Mouse (Mus musculus): Measurements from ENCODE around the gene Apobec4. TPM values are rescaled to one million over a fixed set of nuclear protein-coding genes. Genes with fewer than 3 reads are reported as not detected.

The Apobec4 gene
- polyA plus RNA-seq, 1 experiment, result not detected

DNA sequence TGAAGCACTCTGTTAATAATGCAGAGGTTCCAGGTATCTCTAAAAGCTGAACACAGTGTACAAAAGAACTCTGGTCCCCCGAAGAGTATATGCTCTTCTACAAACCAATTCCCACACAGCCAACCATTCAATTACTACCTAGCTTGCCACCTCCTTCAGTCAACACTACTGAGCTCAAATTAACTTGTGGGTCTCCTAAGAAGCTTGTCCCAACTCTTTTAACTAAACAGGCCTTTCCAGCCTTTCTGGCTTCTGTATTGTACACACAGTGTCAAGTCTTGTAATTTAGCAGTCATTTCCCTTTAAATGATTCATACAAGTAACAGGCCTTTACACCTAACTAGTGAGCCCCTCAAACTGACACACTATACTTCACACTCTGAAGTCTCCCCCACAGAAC lies 33.0 kb upstream of the Apobec4 start:
- H3K4me1 ChIP-seq (ENCODE audit: control insufficient read depth, insufficient read depth, low read length), result peaks cover 1% of the 10 kb centered on the region
- 79% methylated on average over 1 of the region's 1 CpGs for WGBS
- no peak overlapping the region for H3K27ac ChIP-seq (ENCODE audit: control insufficient read depth, insufficient read depth, low read depth, low read length, poor library complexity)
- TF ChIP-seq POLR2A (IDR thresholded peaks at IDR 0.05; ENCODE audit: borderline replicate concordance, control insufficient read depth, low read depth, low read length), result no peak
- no peak for TF ChIP-seq CTCF (IDR thresholded peaks at IDR 0.05; ENCODE audit: control insufficient read depth, insufficient read depth, low read length)
- H3K4me3 ChIP-seq (replicated peaks; ENCODE audit: control insufficient read depth, low read depth, low read length), result no peak overlapping the region

DNA sequence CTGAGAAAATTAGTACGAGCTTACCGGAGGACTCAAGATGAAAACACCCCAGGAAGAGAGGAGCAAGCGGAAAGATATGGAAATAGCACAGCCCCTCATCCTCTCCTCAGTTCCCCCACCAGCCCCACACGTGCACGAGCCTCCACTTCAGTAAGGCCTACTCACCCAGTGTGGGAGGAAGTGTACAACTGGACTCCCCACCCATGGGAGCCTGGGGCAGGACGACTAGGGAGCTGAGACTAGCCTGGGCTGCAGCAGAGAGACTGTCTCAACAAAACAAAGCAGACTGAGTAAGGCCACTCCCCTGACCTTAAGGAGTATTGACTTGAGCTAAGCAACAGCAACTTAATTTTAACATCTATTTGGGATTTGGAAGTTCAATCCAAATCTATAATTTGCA lies 32.2 kb upstream of the Apobec4 start:
- Histone ChIP-seq H3K4me1 (ENCODE audit: control insufficient read depth, insufficient read depth, low read length) (peaks cover 1% of the 10 kb centered on the region), H3K4me3 (replicated peaks; ENCODE audit: control insufficient read depth, low read depth, low read length) (no peak overlapping the region), H3K27ac (ENCODE audit: control insufficient read depth, insufficient read depth, low read depth, low read length, poor library complexity) (no peak overlapping the region)
- WGBS, result 42% methylated on average over 6 of the region's 6 CpGs
- TF ChIP-seq CTCF (IDR thresholded peaks at IDR 0.05; ENCODE audit: control insufficient read depth, insufficient read depth, low read length) (no peak), POLR2A (IDR thresholded peaks at IDR 0.05; ENCODE audit: borderline replicate concordance, control insufficient read depth, low read depth, low read length) (no peak)

- no peak overlapping the region for H3K27ac ChIP-seq (ENCODE audit: control insufficient read depth, insufficient read depth, low read depth, low read length, poor library complexity)
- H3K4me3 ChIP-seq (replicated peaks; ENCODE audit: control insufficient read depth, low read depth, low read length), result no peak overlapping the region
- TF ChIP-seq CTCF (IDR thresholded peaks at IDR 0.05; ENCODE audit: control insufficient read depth, insufficient read depth, low read length), result no peak
- WGBS, result 2% methylated on average over 4 of the region's 4 CpGs
- H3K4me1 ChIP-seq (ENCODE audit: control insufficient read depth, insufficient read depth, low read length), result peaks cover 1% of the 10 kb centered on the region
Measured at GRCm38 (mm10) chr1:152720969-152721368, 29.4 kb upstream of the Apobec4 start.

- no peak overlapping the region for H3K27ac ChIP-seq (ENCODE audit: control insufficient read depth, insufficient read depth, low read depth, low read length, poor library complexity)
- H3K4me1 ChIP-seq (ENCODE audit: control insufficient read depth, insufficient read depth, low read length), result peaks cover 1% of the 10 kb centered on the region
- H3K4me3 ChIP-seq (replicated peaks; ENCODE audit: control insufficient read depth, low read depth, low read length), result no peak overlapping the region
- TF ChIP-seq CTCF (IDR thresholded peaks at IDR 0.05; ENCODE audit: control insufficient read depth, insufficient read depth, low read length) (no peak), POLR2A (IDR thresholded peaks at IDR 0.05; ENCODE audit: borderline replicate concordance, control insufficient read depth, low read depth, low read length) (no peak)
- 65% methylated on average over 11 of the region's 11 CpGs for WGBS
Measured at GRCm38 (mm10) chr1:152721535-152722198, 28.7 kb upstream of the Apobec4 start.

- TF ChIP-seq CTCF (IDR thresholded peaks at IDR 0.05; ENCODE audit: control insufficient read depth, insufficient read depth, low read length) (peak; percentile 25), POLR2A (IDR thresholded peaks at IDR 0.05; ENCODE audit: borderline replicate concordance, control insufficient read depth, low read depth, low read length) (no peak)
- Histone ChIP-seq H3K4me1 (ENCODE audit: control insufficient read depth, insufficient read depth, low read length) (peaks cover 1% of the 10 kb centered on the region), H3K4me3 (replicated peaks; ENCODE audit: control insufficient read depth, low read depth, low read length) (no peak overlapping the region), H3K27ac (ENCODE audit: control insufficient read depth, insufficient read depth, low read depth, low read length, poor library complexity) (no peak overlapping the region)
Measured at GRCm38 (mm10) chr1:152724286-152724685, 26.1 kb upstream of the Apobec4 start.

DNA sequence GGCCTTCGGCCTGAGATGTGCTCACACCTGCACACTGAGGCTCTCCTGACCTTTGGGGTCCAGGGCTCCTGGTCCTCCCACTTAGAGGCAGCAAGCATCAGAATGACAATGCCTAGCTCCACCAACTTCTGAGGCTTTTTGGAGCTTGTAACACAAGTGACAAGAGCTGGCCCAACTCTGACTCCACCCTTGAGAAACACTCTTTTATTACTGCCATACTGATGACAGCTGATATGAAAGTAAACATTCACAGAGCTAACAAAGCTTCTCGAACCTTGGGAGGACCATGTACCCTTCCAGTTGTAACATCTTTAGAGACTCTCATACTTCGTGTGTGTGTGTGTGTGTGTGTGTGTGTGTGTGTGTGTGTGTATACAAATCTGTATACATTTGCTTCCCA lies 24.3 kb upstream of the Apobec4 start:
- no peak overlapping the region for H3K4me3 ChIP-seq (replicated peaks; ENCODE audit: control insufficient read depth, low read depth, low read length)
- TF ChIP-seq POLR2A (IDR thresholded peaks at IDR 0.05; ENCODE audit: borderline replicate concordance, control insufficient read depth, low read depth, low read length) (no peak), CTCF (IDR thresholded peaks at IDR 0.05; ENCODE audit: control insufficient read depth, insufficient read depth, low read length) (no peak)
- no peak overlapping the region for H3K27ac ChIP-seq (ENCODE audit: control insufficient read depth, insufficient read depth, low read depth, low read length, poor library complexity)
- WGBS, result 66% methylated on average over 3 of the region's 3 CpGs
- H3K4me1 ChIP-seq (ENCODE audit: control insufficient read depth, insufficient read depth, low read length), result peaks cover 1% of the 10 kb centered on the region

GRCm38 (mm10) chr1:152727604-152728236 lies 22.6 kb upstream of the Apobec4 start:
- H3K4me3 ChIP-seq (replicated peaks; ENCODE audit: control insufficient read depth, low read depth, low read length), result no peak overlapping the region
- no peak for TF ChIP-seq CTCF (IDR thresholded peaks at IDR 0.05; ENCODE audit: control insufficient read depth, insufficient read depth, low read length)
- no peak for TF ChIP-seq POLR2A (IDR thresholded peaks at IDR 0.05; ENCODE audit: borderline replicate concordance, control insufficient read depth, low read depth, low read length)
- no peaks in the 10 kb centered on the region for H3K4me1 ChIP-seq (ENCODE audit: control insufficient read depth, insufficient read depth, low read length)
- 12% methylated on average over 4 of the region's 5 CpGs for WGBS
- no peak overlapping the region for H3K27ac ChIP-seq (ENCODE audit: control insufficient read depth, insufficient read depth, low read depth, low read length, poor library complexity)

DNA sequence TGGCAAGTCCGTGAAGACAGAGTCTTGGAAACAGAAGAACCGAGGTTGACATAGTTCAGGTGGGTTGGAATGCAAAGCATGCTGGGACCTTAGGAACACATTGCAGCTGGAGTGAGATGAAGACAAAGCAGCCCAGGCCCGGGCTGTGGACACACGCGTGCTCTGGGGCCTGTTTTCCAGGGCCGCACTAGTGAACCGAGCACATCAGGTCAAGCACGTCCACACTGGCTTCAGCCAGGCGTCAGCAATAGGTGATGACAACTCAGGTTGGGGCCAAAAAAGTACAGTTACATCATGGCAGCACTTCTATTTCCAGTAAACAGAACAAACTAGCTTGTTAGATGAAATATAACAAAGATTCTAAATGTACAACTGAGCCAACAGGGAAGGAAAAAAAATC lies 11.6 kb upstream of the Apobec4 start:
- TF ChIP-seq POLR2A (IDR thresholded peaks at IDR 0.05; ENCODE audit: borderline replicate concordance, control insufficient read depth, low read depth, low read length) (no peak), CTCF (IDR thresholded peaks at IDR 0.05; ENCODE audit: control insufficient read depth, insufficient read depth, low read length) (no peak)
- Histone ChIP-seq H3K4me1 (ENCODE audit: control insufficient read depth, insufficient read depth, low read length) (no peaks in the 10 kb centered on the region; the same call in 1 of the 2 replicates), H3K27ac (ENCODE audit: control insufficient read depth, insufficient read depth, low read depth, low read length, poor library complexity) (no peak overlapping the region), H3K4me3 (replicated peaks; ENCODE audit: control insufficient read depth, low read depth, low read length) (no peak overlapping the region)
- 85% methylated on average over 9 of the region's 9 CpGs for WGBS
